In genomic region chr11:9997532-9998138, GRCm38 (mm10) we compare ENCODE assay signal across 14 mouse cellular contexts.
DNase-seq lines count a peak whose midpoint lies in the region; ATAC-seq and TF ChIP-seq lines count a peak whose summit lies in the region.
"Had no signal": no experiment of that assay in that cellular context is flagged by ENCODE, and none has a peak within 500 bp of the region (broad histone marks: within the 10 kb centered on the region; RNA-seq: fewer than 3 reads in every experiment).

No protein-coding gene starts in this region.

- peak; percentile 57 for DNase-seq in heart, adult 11 months
- DNase-seq in heart, adult 2 months, result no peak
- DNase-seq in adrenal gland, postnatal 10 days, result peak; percentile 34
- DNase-seq in fat pad, adult 2 months (ENCODE audit: extremely low read depth, low read depth, low spot score), result peak; percentile 52
- DNase-seq in layer of hippocampus, postnatal 36 days, result no peak
- no peak for DNase-seq in thymus, postnatal 10 days (ENCODE audit: low spot score in 2 of 2)
- no peak for DNase-seq in adipocyte (ENCODE audit: low spot score)
- DNase-seq: heart, postnatal 4 days; liver; spleen, adult 18-20 months had no signal

- no peak for TF ChIP-seq CTCF in heart, adult 2 months (IDR thresholded peaks at IDR 0.05)

- intact Hi-C loops in heart, adult 2 months (cut with DNase I), result no loop called here

- peak; percentile 65 for ATAC-seq in midbrain, embryonic 12.5 days (ENCODE audit: low FRiP score, low read depth)
- ATAC-seq: Patski had no signal

- H3K4me1 ChIP-seq in heart, adult 2 months (ENCODE audit: control insufficient read depth, insufficient read depth, low read length), result no peaks in the 10 kb centered on the region
- 0 out of 2 replicates have a peak, but pooled peaks cover 4% of the 10 kb centered on the region for H3K4me1 ChIP-seq in midbrain, embryonic 12.5 days

- no peak overlapping the region for H3K4me2 ChIP-seq in midbrain, embryonic 12.5 days (replicated peaks)

- H3K79me2 ChIP-seq in heart, adult 2 months (replicated peaks; ENCODE audit: control insufficient read depth, insufficient read depth, low read length), result no peaks in the 10 kb centered on the region

- H3K27me3 ChIP-seq in heart, adult 2 months (ENCODE audit: control insufficient read depth, insufficient read depth, low read length), result no peaks in the 10 kb centered on the region
- H3K27me3 ChIP-seq in midbrain, embryonic 12.5 days, result no peaks in the 10 kb centered on the region
- H3K27me3 ChIP-seq: Patski had no signal

- H3K9me3 ChIP-seq in midbrain, embryonic 12.5 days, result no peaks in the 10 kb centered on the region

- 41% methylated on average over 5 of the region's 5 CpGs for WGBS in heart, adult 2 months
- 30% methylated on average over 5 of the region's 5 CpGs for WGBS in midbrain, embryonic 12.5 days

- no peak overlapping the region for H3K27ac ChIP-seq in heart, adult 2 months
- no peak overlapping the region for H3K27ac ChIP-seq in midbrain, embryonic 12.5 days (replicated peaks)
- H3K27ac ChIP-seq: kidney, postnatal 0 days; left cerebral cortex, adult 2 months had no signal

- H3K4me3 ChIP-seq in heart, adult 2 months, result no peak overlapping the region
- no peak overlapping the region for H3K4me3 ChIP-seq in midbrain, embryonic 12.5 days
- H3K4me3 ChIP-seq: left cerebral cortex, adult 2 months had no signal

- TF ChIP-seq EP300 in heart, adult 2 months (IDR thresholded peaks at IDR 0.05; ENCODE audit: insufficient read depth, low read depth, low read length), result no peak

- H3K36me3 ChIP-seq in heart, adult 2 months (ENCODE audit: control insufficient read depth, insufficient read depth, low read length), result no peaks in the 10 kb centered on the region
- no peaks in the 10 kb centered on the region for H3K36me3 ChIP-seq in midbrain, embryonic 12.5 days

- TF ChIP-seq POLR2A in heart, adult 2 months (IDR thresholded peaks at IDR 0.05; ENCODE audit: insufficient read depth, low read depth, low read length), result no peak

- H3K9ac ChIP-seq in heart, adult 2 months (ENCODE audit: low read depth, low read length), result no peak overlapping the region
- H3K9ac ChIP-seq in midbrain, embryonic 12.5 days (replicated peaks), result no peak overlapping the region

Comparison
In these comparisons a context has a peak if more than half of its experiments do, and no peak if none do; other contexts are left out.
1. DNase-seq: peak in heart, adult 11 months (single experiment), adrenal gland, postnatal 10 days (single experiment) and fat pad, adult 2 months (single experiment); none in heart, adult 2 months (0 of 2), layer of hippocampus, postnatal 36 days (0 of 2), thymus, postnatal 10 days (0 of 2) and adipocyte (single experiment).